Mouse (Mus musculus): ENCODE results near the gene Cald1.
A peak's percentile ranks its signal among the peaks of the same experiment; 100 is the strongest.

Gene Cald1

DNA sequence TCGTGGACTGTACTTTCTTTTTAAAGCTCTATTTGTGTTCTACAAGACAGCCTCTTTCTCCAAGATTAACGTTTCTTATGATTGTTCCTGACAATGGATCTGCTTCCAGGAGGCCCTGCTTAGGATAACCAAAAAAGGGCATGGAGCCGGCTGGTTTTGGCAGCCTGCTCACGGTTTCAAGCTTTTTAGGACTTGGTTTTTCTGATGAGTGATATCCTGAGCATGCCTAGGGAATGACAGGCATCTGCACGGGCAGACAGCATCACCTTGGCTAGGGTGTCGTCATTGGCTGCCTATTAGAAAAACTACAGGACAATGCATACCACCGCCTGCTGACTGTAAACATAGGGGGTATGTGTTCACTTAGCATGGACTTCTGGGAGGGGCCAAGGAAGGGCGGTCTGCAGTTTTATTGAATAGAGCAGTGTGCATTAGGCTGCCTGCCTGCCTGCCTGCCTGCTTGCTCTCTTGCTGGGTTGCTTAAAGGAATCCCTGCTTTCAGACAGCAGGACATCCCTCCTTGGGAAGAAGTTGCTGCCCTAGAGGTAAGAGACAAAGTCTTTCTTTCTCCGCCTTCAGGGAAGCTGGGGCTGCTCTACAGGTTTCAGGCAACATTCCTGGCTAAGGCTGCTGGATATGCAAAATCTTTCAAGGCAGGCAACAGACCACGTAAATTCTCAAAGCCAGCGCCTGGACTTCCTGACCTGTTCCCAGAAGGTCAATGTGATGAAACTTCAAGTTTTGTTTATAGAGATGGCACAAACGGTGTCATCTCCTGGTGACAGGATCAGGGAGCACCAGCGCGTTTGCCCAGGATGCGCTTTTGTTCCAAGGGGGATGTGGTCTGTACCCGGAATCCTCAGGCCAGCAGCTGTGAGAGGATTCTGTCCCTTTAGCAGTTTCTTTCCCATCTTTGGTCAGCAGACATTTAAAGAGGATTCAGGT lies at the start of gene Cald1:
Cald1 (plus strand) TSS at position 380 of the 945 bp plus-strand sequence.
- no peak for DNase-seq (ENCODE audit: low spot score in 2 of 2)

DNA sequence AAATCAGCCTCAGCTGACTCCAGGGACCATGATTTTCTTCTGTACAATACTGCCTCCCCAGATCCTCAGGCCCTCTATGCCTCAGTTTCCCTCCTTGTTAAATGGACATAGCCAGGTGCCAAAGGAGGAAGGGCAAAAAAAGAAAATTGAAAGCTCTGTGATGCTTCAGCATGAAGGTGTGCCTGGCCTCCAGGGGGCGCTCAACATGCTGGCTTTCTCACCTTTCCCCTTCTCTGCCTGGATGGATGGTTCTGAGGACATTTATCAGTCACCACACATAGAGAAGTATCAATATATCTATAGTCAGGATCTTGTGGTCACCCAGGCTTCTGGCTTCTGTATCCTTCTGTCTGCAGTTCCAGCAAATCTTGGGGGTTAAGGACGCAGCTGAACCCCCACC lies 49.3 kb upstream of the Cald1 start:
- no peak for DNase-seq (ENCODE audit: low spot score in 2 of 2)

DNA sequence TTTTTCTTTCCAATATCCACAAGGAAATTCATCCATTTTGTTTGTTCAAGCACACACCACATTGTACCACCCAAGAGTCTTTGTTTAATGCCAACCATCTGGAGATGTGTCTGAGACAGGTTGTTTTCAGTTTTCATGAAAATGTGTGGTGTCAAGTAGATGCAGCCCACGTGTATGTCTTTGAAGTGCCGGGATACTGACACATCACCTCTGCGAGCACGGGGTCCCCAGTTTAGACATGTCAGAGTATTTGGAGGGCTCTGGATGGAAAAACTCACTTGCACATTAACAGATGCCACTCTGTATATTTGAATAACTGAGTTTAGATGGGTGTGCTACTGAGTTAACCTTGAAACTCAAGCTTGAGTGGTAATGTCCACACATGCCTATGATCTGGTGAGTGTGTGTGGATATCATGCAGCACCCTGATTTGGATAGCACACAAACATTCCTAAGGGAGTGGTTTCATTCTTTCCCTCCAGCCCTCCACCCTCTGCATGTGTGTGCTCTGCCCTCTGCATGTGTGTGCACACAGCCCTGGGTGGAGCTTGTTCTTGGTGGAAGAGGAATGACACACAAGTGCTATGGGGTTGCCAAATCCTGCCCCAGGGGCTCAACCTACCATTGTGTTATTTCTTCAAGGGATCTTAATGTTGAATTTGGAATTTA lies 45.7 kb upstream of the Cald1 start:
- DNase-seq (ENCODE audit: low spot score in 2 of 2), result no peak

DNA sequence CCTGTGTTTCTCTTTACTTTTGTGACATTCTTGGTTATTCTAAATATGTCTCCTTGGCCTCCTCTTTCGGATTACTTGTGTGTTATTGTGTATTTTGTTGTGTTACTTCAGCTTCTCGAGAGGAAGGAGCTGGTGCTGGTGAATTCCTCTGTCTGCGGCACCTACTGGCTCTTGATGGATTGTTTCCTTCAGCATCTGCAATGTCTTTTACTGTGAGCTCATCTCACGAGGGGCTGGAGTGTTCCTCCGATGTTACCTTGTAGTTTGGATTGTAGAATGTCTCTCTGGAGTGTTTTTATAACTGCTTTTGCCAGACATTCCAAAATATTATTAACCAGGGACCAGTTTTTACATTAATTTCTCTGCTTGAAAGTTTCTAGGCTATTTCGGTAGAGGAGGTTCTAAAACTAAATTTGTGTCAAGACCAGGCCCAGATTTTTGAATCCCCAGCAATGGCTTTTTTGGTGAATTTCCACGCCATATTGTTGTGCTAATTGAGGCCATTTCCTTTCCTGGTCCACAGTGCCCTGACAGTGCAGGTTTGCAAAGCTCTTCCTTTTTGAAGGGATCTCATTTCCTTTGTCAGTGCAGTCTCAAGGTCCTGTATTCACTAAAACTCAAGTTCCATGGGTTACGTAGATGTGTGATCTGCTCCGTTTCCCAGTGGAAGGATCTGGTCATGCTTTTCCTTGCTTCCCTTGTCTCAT lies 43.9 kb upstream of the Cald1 start:
- no peak for DNase-seq (ENCODE audit: low spot score in 2 of 2)

DNA sequence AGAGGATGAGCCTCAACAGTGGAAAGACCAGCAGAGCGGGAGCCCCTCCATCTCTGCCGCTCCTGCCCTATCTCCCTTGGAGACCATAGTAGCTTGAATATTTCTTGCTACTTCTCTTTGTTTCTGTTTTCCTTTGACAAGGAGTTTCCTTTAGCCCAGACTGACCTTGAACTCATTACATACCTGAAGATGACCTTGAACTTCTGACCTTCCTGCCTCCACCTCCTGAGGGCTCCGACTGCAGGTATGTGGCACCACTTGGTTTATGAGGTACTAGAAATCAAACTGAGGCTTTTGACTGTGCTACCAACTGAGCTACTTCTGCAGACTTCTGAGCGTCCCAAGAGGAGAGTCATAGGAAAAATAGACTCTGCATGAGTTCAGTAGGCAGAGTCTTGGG lies 38.8 kb upstream of the Cald1 start:
- DNase-seq (ENCODE audit: low spot score in 2 of 2), result no peak

DNA sequence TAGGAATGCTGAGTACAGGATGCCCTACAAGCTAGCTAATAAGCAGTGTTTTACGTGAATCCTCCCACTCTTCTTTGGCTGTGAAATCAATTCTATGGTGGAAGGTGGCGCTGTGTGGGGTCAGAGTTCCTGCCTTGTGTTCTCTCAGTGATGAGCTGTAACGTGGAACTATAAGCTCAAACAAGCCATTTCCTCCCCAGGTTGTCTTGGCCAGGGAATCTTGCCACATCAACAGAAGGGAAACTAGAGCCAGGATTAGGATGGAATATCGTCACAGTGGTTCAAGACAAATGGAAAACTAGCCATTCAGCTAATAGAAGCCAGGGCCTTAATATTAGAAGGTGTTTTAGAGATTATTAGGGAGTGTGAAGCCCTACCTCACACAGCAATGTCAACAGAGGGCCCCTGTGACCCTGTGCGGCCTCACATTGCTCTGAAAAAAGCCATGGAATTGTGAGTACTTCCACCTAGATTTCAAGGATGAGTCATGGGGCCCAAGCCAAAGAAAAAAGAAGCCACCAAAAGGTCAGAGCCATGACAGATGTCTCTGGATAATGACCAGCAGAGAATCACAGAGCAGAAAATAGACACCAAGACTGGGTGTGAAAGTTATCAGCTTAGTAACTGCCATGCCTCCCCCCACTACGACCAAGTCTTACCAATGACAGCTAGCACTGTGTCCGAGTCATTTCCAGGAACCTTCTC lies 33.0 kb upstream of the Cald1 start:
- no peak for DNase-seq (ENCODE audit: low spot score in 2 of 2)

DNA sequence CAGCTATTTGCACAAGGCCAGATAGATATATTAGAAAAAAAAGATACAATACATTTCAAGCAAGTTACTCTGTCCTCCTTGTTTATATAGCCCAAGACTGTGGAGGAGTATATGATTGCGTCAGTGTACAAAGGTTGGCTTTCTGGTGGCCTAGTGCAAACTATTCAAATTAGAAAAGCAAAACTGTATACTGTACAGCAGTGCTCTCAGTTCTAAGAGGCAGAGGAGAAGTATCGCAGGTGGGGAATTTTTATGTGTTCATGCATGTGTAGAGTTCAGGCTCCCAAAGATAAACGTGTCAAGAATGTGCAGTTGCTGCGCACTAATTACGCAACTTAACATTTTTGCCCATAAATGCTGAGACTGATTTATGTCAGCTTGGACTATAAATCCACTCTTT lies 31.0 kb upstream of the Cald1 start:
- DNase-seq (ENCODE audit: low spot score in 2 of 2), result no peak

DNA sequence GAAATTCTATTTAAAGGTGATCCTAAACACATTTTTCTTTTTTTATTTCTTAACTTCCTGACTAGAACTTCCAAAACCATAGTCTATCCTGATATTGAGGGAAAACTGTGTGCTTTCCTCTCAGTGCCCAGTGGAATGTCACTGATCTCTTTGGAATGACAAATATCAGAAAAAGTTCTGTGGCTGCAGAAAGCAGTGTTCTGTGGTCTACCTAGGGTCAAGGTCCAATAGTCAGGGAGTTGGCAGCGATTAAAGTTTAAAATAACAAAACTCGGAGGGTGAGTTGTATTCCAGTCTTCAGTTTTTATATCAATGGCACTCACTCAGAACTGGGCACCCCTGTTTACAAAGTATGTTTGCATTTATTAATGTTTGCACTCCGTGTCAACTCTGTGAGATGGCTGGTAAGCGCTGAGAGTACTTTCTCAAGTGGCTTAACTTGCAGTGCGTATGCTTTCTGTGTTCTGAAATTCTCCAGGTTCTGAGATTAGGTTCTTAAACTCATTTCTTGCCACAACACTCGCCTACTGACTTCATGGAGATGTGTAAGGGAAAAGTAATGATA lies 18.7 kb upstream of the Cald1 start:
- DNase-seq (ENCODE audit: low spot score in 2 of 2), result no peak

DNA sequence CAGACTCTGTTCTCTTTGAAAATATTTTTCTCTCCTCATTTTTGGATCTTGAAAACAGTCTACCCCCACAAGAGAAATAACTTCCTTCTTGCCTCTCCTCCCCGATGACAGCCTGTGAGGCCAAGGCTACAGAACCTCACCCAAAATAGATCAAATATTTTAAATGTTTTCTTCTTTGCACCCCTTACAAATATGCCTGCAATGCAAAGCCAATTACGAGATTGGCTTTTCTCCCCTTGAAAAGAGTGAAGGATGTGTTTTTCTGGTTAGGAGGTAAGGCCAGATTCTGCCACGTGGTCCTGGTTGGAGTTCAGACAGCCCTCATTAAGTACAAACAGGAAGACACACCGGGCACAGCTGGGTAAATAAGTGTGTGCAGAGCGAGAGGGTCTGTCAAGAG lies 14.9 kb upstream of the Cald1 start:
- no peak for DNase-seq (ENCODE audit: low spot score in 2 of 2)

DNA sequence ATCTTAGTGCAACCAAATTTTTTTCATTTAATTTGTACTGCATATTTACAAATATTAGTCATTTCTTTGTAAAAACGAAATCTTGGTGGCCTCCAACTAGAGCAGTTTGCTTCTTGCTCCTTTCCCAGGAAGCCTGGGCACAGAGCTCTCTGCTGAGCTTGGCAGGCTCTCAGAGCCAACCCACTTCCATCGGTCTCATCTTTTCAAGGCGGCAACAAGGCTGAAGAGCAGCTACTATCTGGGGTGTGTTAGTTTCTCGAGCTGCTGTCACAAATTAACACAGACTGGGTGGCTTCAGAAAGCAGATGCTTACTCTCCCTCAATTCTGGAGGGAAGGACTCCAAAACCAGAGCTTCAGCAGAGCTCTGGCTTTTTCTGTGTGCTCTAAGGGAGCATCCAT lies 10.2 kb upstream of the Cald1 start:
- peak in 1 of 2 experiments; percentile 20 for DNase-seq (ENCODE audit: low spot score in 2 of 2)

DNA sequence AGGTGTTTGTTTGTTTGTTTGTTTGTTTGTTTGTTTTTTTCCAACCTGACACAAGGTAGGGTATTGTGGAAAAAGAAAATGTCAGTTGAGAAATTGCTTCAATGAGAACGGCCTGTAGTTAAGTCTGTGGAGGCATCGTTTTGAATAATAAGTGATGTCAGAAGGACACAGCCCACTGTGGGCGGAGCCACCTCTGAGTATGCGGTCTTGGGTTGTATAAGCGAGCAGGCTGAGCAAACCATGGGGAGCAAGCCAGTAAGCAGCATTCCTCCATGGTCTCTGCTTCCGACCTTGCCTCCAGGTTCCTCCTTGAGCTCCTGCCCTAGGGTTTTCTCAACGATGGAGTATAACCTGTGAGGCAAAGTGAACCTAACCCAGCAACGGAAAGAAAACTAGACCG lies 7.6 kb upstream of the Cald1 start:
- no peak for DNase-seq (ENCODE audit: low spot score in 2 of 2)

DNA sequence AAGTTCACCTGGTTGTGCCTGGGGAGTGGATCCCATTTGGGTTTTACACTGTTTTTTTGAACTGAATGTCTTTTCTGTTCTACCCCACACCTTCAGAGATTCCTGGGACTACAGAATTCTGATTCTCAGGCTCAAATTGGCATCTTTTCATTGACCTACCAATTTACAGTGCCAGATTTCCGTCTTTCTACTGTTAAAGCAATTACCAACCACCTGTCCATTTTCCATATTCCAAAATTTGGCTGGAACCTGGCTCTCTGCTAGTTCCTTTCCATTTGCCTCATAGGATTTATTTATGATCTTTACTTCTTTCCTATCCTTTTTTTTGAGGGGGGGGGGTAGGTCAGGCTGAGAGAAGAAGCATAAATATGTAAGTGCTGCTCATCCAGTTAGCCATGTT lies 4.9 kb upstream of the Cald1 start:
- no peak for DNase-seq (ENCODE audit: low spot score in 2 of 2)

DNA sequence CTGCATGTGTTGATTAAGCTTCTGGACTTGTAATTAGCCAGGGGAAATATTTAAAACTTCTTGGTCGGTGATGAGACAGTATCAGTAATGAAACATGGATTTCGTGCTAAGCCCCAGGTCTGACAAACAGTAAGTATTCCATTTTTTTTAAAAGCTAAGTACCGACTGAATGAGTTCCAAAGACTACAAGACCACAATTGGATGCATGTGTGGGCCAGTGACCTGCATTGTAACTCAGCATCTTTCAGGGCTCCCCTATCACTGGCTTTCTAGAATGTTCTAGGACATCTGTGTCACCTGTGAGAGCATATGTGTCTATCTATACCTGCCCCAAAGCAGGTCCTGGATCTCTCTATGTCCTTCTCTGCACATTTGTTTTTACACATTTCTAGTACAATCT lies 984 bp upstream of the Cald1 start:
- no peak for DNase-seq (ENCODE audit: low spot score in 2 of 2)

DNA sequence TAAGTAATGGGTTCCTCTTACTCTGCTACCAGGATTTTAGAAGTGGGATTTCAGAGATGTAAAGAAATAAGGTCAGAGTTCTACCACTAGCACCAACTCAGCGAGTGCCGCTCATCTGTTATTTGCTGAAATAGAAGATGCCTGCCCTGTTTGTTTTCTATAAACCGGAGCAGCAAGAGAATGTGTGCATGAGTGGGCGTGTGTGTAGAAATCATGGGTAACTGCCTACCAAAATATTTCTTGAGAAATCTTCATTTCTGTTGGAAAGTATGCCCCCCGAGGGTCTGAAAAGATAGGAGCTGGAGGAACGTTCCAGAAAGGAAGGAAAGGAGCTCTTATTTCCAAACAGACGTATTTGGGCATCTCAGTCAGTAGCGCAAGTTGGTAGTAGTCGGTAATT lies 871 bp downstream of the Cald1 start:
- DNase-seq (ENCODE audit: low spot score in 2 of 2), result no peak

DNA sequence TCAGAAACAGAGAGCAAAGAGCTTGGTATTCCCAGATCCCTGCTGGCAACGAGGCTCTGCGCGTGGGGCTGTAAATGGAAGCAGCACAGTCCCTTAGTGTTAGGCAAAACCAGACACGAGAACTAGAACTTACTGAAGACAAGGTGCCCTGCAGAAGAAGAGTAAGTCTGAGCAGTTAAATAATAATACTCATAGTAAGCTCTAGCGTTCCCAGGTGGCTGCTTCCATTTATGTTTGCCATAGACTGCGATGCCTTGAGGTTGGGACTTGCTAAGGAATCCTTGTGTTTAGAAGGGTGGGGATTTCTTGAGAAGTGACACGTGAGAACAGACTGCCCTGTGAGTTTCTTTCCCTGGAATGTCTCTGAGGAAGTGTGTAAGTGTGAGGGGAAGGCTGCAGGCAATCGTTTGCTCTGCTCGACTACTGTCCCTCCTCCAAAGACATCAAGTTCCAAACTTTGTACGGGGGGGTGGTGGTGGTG lies 1.4 kb downstream of the Cald1 start:
- no peak for DNase-seq (ENCODE audit: low spot score in 2 of 2)

DNA sequence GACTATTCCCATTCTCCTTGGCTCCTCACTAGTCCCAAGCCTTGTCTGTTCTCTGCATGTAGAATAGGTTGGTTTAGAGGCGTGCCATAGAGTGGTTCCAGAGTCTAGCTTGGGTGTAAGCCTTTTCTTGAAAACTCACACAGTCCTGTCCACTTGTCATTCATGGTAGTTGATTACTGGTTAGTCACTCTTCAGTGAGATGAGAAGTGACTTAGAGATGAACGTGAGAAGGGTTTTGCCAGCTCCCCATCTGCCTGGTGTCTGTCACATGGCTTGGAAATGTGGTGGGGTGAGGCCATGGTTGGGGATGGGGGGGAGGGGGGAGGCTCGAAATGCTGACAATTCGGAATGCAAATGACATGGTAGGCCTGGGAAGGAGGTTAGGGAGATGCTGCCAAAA lies 2.5 kb downstream of the Cald1 start:
- DNase-seq (ENCODE audit: low spot score in 2 of 2), result no peak

DNA sequence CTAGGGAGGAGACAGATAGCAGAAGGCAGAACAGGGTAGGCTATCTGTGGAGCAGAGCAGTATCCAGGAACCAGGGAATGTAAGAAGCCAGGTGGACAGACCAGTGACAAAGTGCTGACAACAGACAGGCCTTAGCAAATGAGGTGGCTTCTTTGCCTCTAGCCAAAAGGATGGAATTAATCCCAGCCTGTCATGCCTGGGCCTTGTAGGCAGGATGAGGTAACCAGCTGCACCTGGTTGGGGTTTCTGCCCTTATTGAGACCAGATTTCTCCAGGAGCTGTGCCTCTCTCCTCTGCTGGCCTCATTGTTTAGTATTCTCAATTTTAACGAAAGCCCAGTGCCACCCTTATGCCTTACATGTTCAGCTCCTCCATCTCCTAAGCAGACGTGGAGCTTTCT lies 3.8 kb downstream of the Cald1 start:
- DNase-seq (ENCODE audit: low spot score in 2 of 2), result no peak

DNA sequence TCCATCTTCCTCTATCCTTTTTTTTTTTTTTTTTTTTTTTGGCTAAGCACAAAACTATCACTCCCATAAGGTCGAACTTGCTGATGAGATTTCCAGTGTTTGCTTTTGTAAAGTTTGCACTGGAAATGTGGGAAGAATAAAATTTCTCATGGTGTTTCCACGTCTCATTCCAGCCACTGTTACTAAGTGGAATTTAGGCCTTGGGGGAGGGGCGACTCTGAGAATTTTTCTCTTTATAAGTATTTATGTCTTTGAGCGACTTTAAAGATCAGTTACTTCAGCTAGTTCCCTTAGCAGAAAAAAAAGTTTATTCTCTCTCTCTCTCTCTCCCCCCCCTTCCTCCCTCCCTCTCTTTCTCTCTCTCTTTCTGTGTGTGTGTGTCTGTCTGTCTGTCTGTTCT lies 8.1 kb downstream of the Cald1 start:
- no peak for DNase-seq (ENCODE audit: low spot score in 2 of 2)

DNA sequence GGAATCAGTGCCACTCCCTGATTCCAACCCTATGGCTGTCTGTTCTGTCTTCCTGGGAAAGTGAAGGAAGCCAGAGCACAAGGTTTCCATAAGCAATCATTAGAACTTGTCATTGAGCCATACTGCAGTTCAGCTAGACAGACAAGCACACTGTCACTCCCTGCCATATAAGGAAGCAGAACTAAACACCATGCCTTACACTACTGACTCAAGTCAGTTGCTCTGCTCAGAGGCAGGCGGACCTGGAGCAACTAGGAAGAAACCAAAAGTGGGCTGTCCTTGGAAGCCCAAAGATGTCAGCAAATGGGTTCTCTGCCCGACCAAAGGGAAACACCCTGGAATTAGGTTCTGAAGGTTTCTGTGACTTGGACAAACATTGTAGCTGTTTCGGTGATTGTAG lies 10.3 kb downstream of the Cald1 start:
- no peak for DNase-seq (ENCODE audit: low spot score in 2 of 2)

DNA sequence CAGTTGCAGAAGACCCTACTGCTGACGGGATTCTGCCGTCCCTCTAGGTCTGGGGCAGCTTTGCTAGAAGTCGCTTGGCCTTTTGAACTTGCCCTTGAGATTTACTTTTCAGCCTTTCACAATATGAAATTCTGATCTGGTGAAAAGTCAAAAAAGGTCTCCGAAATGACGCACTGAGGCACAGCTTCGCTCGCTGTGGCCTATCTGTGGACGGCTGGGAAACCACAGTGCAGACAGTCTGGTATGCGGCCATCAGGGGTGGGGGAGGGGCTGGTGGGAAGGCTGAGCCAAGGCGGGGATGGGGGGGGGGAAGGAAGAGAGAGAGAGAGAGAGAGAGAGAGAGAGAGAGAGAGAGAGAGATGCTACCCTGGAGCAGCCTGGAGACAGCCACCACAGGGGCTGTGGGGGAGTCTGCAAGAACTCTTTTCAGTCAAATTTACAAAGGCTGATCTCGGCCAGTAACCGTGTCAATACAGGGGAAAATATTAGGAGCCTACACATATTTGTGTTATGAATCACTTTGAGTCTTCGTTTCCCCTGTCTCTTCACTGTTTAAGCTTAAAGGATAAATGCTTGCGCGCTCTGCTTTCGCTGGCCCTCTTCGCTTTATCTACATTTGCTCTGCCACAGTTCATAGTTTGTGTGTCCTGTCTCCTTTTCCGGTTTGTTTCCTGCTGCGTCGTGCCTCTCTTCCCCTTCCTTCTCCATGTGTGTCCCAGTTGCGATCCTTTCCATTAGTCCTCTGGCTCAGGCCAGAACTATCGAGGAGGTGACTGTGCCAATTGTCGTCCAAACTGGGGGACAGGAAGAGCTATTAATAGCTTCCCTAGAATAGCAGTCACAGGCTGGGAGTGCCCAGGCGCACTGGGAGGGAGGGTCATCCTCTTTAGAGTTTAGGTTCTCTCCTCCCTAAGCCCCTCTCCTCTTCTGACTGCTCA lies 11.9 kb downstream of the Cald1 start:
- DNase-seq (ENCODE audit: low spot score in 2 of 2), result no peak

Measured in frontal cortex, postnatal 14 days (tissue).